Mouse (Mus musculus): ENCODE measurements around the gene Fam20a. TPM values are rescaled to one million over a fixed set of nuclear protein-coding genes. Genes with fewer than 3 reads are reported as not detected.

The Fam20a gene
- polyA plus RNA-seq, 1 experiment = 3.4 TPM

DNA sequence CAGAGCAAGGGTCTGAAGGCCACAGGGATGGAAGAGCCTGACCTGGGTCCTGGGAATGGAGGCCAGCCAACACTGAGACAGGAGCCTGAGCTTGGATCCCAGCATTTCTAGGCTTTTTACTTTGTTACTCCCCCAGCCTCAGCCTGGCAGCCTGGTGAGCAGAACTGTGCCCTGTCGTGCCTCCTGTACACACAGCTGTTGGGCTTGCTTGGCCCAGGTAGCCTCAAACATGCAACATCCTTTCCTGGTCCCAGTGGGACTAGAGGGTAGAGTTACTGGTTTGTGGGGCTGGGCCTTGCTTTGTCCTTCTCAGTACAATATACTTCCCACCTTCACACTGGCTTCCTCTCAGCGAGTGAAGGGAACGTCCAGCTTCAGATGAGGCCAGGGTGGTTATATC, 46.9 kb downstream of the Fam20a start:
- TF ChIP-seq POLR2A (IDR thresholded peaks at IDR 0.05; ENCODE audit: borderline replicate concordance, control insufficient read depth, low read depth, low read length) (no peak), CTCF (IDR thresholded peaks at IDR 0.05; ENCODE audit: control insufficient read depth, insufficient read depth, low read length) (no peak)
- Histone ChIP-seq H3K4me3 (replicated peaks; ENCODE audit: control insufficient read depth, low read depth, low read length) (no peak overlapping the region), H3K4me1 (ENCODE audit: control insufficient read depth, insufficient read depth, low read length) (no peaks in the 10 kb centered on the region; the same call in 1 of the 2 replicates), H3K27ac (ENCODE audit: control insufficient read depth, insufficient read depth, low read depth, low read length, poor library complexity) (no peak overlapping the region)
- 78% methylated on average over 3 of the region's 3 CpGs for WGBS

DNA sequence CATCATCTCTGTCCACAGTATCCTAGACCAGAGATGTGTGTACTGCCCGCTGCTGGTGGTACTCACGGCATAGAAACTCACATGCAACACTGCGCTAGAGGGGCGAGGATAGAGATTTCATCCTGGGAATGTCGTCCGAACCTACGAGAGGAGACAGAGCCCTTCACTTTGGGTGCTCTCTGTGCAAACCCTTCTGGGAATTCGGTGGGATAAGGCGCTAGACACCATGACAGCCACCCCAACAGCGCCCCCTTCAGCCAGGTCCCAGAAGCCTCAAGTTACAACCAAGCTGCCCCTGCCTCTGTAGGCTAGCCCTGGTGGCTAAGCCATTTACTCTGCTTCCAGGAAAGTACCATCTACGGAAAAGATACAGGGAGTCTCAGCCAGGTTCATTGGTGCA, 47.5 kb downstream of the Fam20a start:
- Histone ChIP-seq H3K4me1 (ENCODE audit: control insufficient read depth, insufficient read depth, low read length) (no peaks in the 10 kb centered on the region; the same call in 1 of the 2 replicates), H3K27ac (ENCODE audit: control insufficient read depth, insufficient read depth, low read depth, low read length, poor library complexity) (no peak overlapping the region), H3K4me3 (replicated peaks; ENCODE audit: control insufficient read depth, low read depth, low read length) (no peak overlapping the region)
- WGBS = 80% methylated on average over 11 of the region's 11 CpGs
- TF ChIP-seq CTCF (IDR thresholded peaks at IDR 0.05; ENCODE audit: control insufficient read depth, insufficient read depth, low read length) = peak; percentile 7; the same call in 1 of the 2 replicates
- TF ChIP-seq POLR2A (IDR thresholded peaks at IDR 0.05; ENCODE audit: borderline replicate concordance, control insufficient read depth, low read depth, low read length) = no peak

DNA sequence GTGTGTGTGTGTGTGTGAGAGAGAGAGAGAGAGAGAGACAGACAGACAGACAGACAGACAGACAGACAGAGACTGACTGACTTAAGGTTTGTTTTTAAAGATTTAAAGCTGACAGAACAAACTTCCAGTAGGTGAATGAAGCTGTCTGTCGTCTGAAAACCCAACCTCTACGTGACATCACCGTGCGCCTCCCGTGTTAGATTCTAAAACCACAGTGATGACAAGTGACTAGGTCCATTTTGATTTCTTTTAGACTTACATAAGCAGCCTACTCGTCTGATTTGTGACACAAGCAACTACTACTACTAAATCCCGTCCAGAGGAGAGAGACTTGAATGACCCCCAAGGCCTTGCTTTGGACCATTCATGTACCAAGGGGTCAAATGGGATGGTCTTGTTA, 48.3 kb downstream of the Fam20a start:
- H3K27ac ChIP-seq (ENCODE audit: control insufficient read depth, insufficient read depth, low read depth, low read length, poor library complexity) = no peak overlapping the region
- H3K4me1 ChIP-seq (ENCODE audit: control insufficient read depth, insufficient read depth, low read length) = no peaks in the 10 kb centered on the region; the same call in 1 of the 2 replicates
- 69% methylated on average over 7 of the region's 7 CpGs for WGBS
- TF ChIP-seq CTCF (IDR thresholded peaks at IDR 0.05; ENCODE audit: control insufficient read depth, insufficient read depth, low read length) (no peak), POLR2A (IDR thresholded peaks at IDR 0.05; ENCODE audit: borderline replicate concordance, control insufficient read depth, low read depth, low read length) (no peak)
- no peak overlapping the region for H3K4me3 ChIP-seq (replicated peaks; ENCODE audit: control insufficient read depth, low read depth, low read length)

DNA sequence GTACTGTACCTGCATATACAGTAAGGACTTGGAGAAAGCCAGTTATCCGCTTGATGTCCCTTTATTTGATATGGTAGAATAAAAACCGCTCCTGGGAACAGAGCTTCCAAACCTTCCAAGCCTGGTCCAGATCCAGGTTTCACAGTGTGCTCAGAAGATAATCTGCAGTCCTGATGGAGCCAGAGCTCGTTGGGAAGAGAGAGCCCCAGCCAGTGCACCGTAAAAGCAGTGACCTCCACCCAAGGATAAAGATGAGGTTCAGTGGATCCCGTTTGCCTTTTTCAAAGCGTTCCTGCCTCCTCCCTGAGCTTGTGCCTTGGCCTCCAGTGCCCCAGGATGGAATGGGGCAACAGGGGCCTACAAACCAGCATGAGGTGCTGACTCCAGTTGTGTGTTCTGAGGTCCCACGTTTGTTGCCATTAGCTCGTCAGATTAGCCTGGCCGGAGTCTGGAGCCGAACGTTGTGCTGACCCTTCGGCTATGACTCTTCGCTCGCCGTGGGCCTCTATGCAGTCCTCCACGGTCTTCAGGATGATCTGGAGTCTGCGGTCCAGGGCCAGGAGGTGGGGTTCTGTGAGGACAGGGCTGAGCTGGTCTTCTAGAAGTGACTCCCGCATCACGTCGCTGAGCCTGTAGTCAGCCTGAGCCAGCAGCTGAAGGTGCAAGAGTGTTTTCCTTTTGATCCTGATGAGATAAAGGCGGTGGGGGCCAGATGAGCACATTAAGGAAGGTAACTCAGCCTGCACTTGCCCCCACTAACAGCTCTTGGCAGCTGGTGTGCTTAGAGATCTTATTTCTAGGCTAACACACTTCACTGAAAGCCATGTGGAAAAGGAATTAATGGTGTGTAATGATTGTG, 49.0 kb downstream of the Fam20a start:
- Histone ChIP-seq H3K4me3 (replicated peaks; ENCODE audit: control insufficient read depth, low read depth, low read length) (no peak overlapping the region), H3K27ac (ENCODE audit: control insufficient read depth, insufficient read depth, low read depth, low read length, poor library complexity) (no peak overlapping the region), H3K4me1 (ENCODE audit: control insufficient read depth, insufficient read depth, low read length) (no peaks in the 10 kb centered on the region; the same call in 1 of the 2 replicates)
- WGBS = 88% methylated on average over 21 of the region's 21 CpGs
- TF ChIP-seq CTCF (IDR thresholded peaks at IDR 0.05; ENCODE audit: control insufficient read depth, insufficient read depth, low read length) (no peak), POLR2A (IDR thresholded peaks at IDR 0.05; ENCODE audit: borderline replicate concordance, control insufficient read depth, low read depth, low read length) (no peak)

- Histone ChIP-seq H3K4me3 (replicated peaks; ENCODE audit: control insufficient read depth, low read depth, low read length) (no peak overlapping the region), H3K27ac (ENCODE audit: control insufficient read depth, insufficient read depth, low read depth, low read length, poor library complexity) (no peak overlapping the region), H3K4me1 (ENCODE audit: control insufficient read depth, insufficient read depth, low read length) (no peaks in the 10 kb centered on the region; the same call in 1 of the 2 replicates)
- TF ChIP-seq CTCF (IDR thresholded peaks at IDR 0.05; ENCODE audit: control insufficient read depth, insufficient read depth, low read length) = no peak
- 79% methylated on average over 8 of the region's 8 CpGs for WGBS
Observed at GRCm38 (mm10) chr11:109672396-109672795, 49.7 kb downstream of the Fam20a start.

- Histone ChIP-seq H3K27ac (ENCODE audit: control insufficient read depth, insufficient read depth, low read depth, low read length, poor library complexity) (no peak overlapping the region), H3K4me1 (ENCODE audit: control insufficient read depth, insufficient read depth, low read length) (no peaks in the 10 kb centered on the region; the same call in 1 of the 2 replicates), H3K4me3 (replicated peaks; ENCODE audit: control insufficient read depth, low read depth, low read length) (no peak overlapping the region)
- TF ChIP-seq CTCF (IDR thresholded peaks at IDR 0.05; ENCODE audit: control insufficient read depth, insufficient read depth, low read length) (no peak), POLR2A (IDR thresholded peaks at IDR 0.05; ENCODE audit: borderline replicate concordance, control insufficient read depth, low read depth, low read length) (no peak)
- 61% methylated on average over 5 of the region's 5 CpGs for WGBS
Observed at GRCm38 (mm10) chr11:109672021-109672324, 50.1 kb downstream of the Fam20a start.

DNA sequence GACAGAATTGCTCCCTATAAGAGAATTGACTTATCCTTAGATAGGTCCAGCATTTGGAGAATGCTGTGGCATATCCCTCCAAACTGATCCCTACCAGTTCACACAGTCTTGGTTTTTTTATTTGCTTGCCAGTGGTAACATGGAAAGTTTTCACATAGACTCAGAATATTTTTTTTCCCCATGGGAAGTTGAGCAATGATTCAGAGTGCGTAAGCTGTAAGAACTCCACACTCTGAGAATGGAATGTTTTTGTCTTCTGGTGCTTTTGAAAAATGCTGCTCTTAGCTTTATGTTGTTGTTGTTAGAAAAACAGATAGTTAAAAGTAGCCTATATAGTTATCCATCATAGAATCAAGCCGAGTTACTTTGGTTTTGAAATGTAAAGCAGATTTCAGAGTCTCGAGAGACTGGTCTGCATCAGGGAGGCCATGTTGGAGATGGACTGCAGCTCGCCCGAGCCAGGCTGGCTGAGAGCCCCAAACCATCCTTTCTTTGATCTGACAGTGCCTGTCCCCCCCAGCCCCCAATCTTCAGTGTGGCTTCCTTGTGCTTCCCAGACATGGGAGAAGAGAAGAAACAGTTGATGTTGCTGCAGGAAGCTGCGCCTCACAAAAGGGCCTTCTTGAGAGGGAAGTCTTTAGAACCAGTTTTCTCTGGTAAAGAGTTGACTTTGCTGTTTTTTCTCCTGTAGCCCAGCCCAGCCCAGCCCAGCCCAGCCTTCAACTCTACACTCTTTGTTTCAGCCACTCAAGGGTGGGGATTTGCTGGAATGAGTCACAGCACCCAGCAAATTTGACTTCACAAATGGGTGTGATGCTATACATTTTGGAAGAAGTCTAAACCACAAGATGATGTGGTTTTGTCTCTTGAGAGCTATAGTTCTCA, 50.7 kb downstream of the Fam20a start:
- Histone ChIP-seq H3K27ac (ENCODE audit: control insufficient read depth, insufficient read depth, low read depth, low read length, poor library complexity) (peak overlapping the region; percentile 21; the same call in 1 of the 2 replicates), H3K4me3 (replicated peaks; ENCODE audit: control insufficient read depth, low read depth, low read length) (no peak overlapping the region), H3K4me1 (ENCODE audit: control insufficient read depth, insufficient read depth, low read length) (no peaks in the 10 kb centered on the region; the same call in 1 of the 2 replicates)
- 68% methylated on average over 6 of the region's 6 CpGs for WGBS
- TF ChIP-seq CTCF (IDR thresholded peaks at IDR 0.05; ENCODE audit: control insufficient read depth, insufficient read depth, low read length) (no peak), POLR2A (IDR thresholded peaks at IDR 0.05; ENCODE audit: borderline replicate concordance, control insufficient read depth, low read depth, low read length) (no peak)
